Mouse (Mus musculus) hindbrain, embryonic 10.5 days (tissue): Measurements from ENCODE around the gene Mfng. TPM values are rescaled to one million over a fixed set of nuclear protein-coding genes. Genes with fewer than 3 reads are reported as not detected.

Experiments used
- polyA plus RNA-seq: library from polyadenylated mRNA; unstranded; fragments of >200 nt; fragmentation: Nextera tagmentation; extraction: Ambion mirVana; gene quantifications from 2 replicates; pipeline ENCODE4 v1.2.1, GENCODE M21; 2016

The Mfng gene
- polyA plus RNA-seq, 1 experiment from 2014 or later, result 71.6 TPM

Other genes with a start within 250 kb of the Mfng start
- gene C1qtnf6, start 242.1 kb downstream of the Mfng start, polyA plus RNA-seq, result 9.8 and 9.9 TPM in 2 replicates
- 0.04 and 0.22 TPM in 2 replicates for gene Sstr3, start 228.8 kb downstream of the Mfng start, polyA plus RNA-seq
- 7.8 and 8.1 TPM in 2 replicates for gene Rac2, start 200.7 kb downstream of the Mfng start, polyA plus RNA-seq
- 4.9 and 8.1 TPM in 2 replicates for gene Cyth4, start 176.4 kb downstream of the Mfng start, polyA plus RNA-seq
- 0.24 and 0.39 TPM in 2 replicates for gene Elfn2, start 54.7 kb downstream of the Mfng start, polyA plus RNA-seq
- gene Card10, start 29.6 kb upstream of the Mfng start, polyA plus RNA-seq, result 4.3 and 4.5 TPM in 2 replicates
- gene Cdc42ep1, start 69.1 kb upstream of the Mfng start, polyA plus RNA-seq, result 19.2 and 19.4 TPM in 2 replicates
- not detected in 2 replicates for gene Lgals2, start 82.1 kb upstream of the Mfng start, polyA plus RNA-seq
- gene Gga1, start 103.7 kb upstream of the Mfng start, polyA plus RNA-seq, result 51.1 and 60.7 TPM in 2 replicates
- 0.29 and 0.38 TPM in 2 replicates for gene Gm49510, start 126.2 kb upstream of the Mfng start, polyA plus RNA-seq
- 23.8 and 24.7 TPM in 2 replicates for gene Sh3bp1, start 126.3 kb upstream of the Mfng start, polyA plus RNA-seq
- 29.5 and 33.9 TPM in 2 replicates for gene Pdxp, start 140.4 kb upstream of the Mfng start, polyA plus RNA-seq
- 305 and 403 TPM in 2 replicates for gene Lgals1, start 153.2 kb upstream of the Mfng start, polyA plus RNA-seq
- gene Nol12, start 161.5 kb upstream of the Mfng start, polyA plus RNA-seq, result 64.1 and 68.0 TPM in 2 replicates
- gene Triobp, start 174.2 kb upstream of the Mfng start, polyA plus RNA-seq, result 45.8 and 48.0 TPM in 2 replicates